Mouse (Mus musculus) ovary, postnatal 36 days (tissue): ENCODE data around the gene Sept14.

Experiments used
- DNase-seq: peaks from one replicate; pipeline ENCODE4 v3.0.0; 2022; ENCODE audit warnings: low spot score, mixed read lengths

Sept14 gene

GRCm38 (mm10) chr5:129669453-129670035, 38.8 kb downstream of the Sept14 start:
- no peak for DNase-seq

DNA sequence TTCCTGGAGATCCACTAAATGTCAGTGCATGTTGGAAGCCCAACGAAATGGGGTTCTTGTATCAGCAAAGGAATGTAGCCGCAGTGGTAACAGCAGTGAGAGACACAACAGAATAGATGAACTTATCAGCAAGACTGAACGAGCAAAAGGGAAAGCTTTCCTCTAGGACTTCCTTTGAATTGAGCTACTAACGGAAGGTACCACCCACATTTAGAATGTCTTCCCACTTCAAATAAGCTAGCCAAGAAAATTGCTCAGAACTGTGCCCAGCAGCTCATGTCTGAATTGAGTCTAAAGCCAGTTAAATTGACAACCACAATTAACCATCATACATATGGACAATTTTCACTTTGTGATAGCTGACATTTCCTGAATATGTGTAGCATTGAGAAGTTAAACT, 40.5 kb downstream of the Sept14 start:
- no peak for DNase-seq

- DNase-seq = no peak
Observed at GRCm38 (mm10) chr5:129666271-129666909, 41.9 kb downstream of the Sept14 start.

- no peak for DNase-seq
Observed at GRCm38 (mm10) chr5:129664090-129664489, 44.2 kb downstream of the Sept14 start.

DNA sequence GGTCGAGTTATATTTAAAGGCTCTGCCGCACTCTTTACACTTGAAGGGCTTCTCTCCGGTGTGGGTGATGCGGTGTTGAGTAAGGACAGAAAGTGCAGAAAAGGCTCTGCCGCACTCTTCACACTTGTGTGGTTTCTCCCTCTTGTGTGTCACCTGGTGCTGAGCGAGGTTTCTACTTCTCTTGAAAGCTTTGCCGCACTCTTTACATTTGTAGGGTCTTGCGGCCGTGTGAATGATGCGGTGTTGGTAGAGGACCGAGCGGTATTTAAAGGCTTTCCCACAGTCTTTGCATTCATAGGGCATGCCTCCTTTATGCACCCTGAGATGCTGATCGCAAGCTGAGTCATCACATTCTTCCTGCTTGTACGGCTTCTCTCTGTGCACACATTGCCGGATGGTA, 50.4 kb downstream of the Sept14 start:
- DNase-seq = no peak

- DNase-seq = no peak
Observed at GRCm38 (mm10) chr5:129657016-129657415, 51.3 kb downstream of the Sept14 start.

GRCm38 (mm10) chr5:129650858-129651257, 57.5 kb downstream of the Sept14 start:
- no peak for DNase-seq
